Mouse (Mus musculus) cerebellum, adult 9-11 months (tissue): ENCODE measurements at regions not wholly inside any gene's neighbourhood (a gene's known extent, or its start where the extent isn't known, plus 50 kb on each side); places are given as distances from the start of the nearest gene placed in this dataset.
A peak's percentile ranks its signal among the peaks of the same experiment; 100 is the strongest.
"Not testable (repeated sequence)": the region's sequence is repeated elsewhere in the genome, so short reads cannot be mapped to it uniquely, and the experiment has no call there.

Source experiments
- DNase-seq: peaks from one replicate; pipeline ENCODE4 v3.0.0; 2022

GRCm38 (mm10) chr3:126011269-126011668, 72.8 kb upstream of the Ugt8a start:
- DNase-seq = no peak

GRCm38 (mm10) chr3:126016166-126016565, 77.7 kb upstream of the Ugt8a start:
- no peak for DNase-seq

- DNase-seq = no peak
These were observed 105.9 kb upstream of the Ugt8a start for GRCm38 (mm10) chr3:126044327-126044726.

GRCm38 (mm10) chr3:126044861-126045260, 106.4 kb upstream of the Ugt8a start:
- no peak for DNase-seq

- DNase-seq = no peak
These were observed 107.8 kb upstream of the Ugt8a start for GRCm38 (mm10) chr3:126045992-126046786.

- no peak for DNase-seq
These were observed 120.2 kb upstream of the Ugt8a start for GRCm38 (mm10) chr3:126058585-126058984.

- no peak for DNase-seq
These were observed 166.7 kb upstream of the Ugt8a start for GRCm38 (mm10) chr3:126105086-126105485.

- DNase-seq = no peak
These were observed 171.0 kb upstream of the Ugt8a start for GRCm38 (mm10) chr3:126109371-126109770.

- DNase-seq = no peak
These were observed 179.4 kb upstream of the Ugt8a start for GRCm38 (mm10) chr3:126117849-126118248.

GRCm38 (mm10) chr3:126122323-126123259, 184.2 kb upstream of the Ugt8a start:
- no peak for DNase-seq

- no peak for DNase-seq
These were observed 196.9 kb upstream of the Arsj start for GRCm38 (mm10) chr3:126166542-126166941.

GRCm38 (mm10) chr3:126209024-126209423, 154.5 kb upstream of the Arsj start:
- no peak for DNase-seq

- DNase-seq = no peak
These were observed 153.3 kb upstream of the Arsj start for GRCm38 (mm10) chr3:126210226-126210625.

GRCm38 (mm10) chr3:126227575-126227974, 135.9 kb upstream of the Arsj start:
- no peak for DNase-seq

- no peak for DNase-seq
These were observed 117.7 kb upstream of the Arsj start for GRCm38 (mm10) chr3:126245834-126246233.

GRCm38 (mm10) chr3:126261270-126261669, 102.2 kb upstream of the Arsj start:
- no peak for DNase-seq

- DNase-seq = not testable (repeated sequence)
These were observed 91.5 kb upstream of the Arsj start for GRCm38 (mm10) chr3:126272027-126272426.

- no peak for DNase-seq
These were observed 89.9 kb upstream of the Arsj start for GRCm38 (mm10) chr3:126273566-126273965.

- DNase-seq = peak; percentile 5
These were observed 87.3 kb upstream of the Arsj start for GRCm38 (mm10) chr3:126276008-126276700.

- DNase-seq = no peak
These were observed 79.0 kb upstream of the Arsj start for GRCm38 (mm10) chr3:126284294-126285090.

- no peak for DNase-seq
These were observed 71.2 kb upstream of the Arsj start for GRCm38 (mm10) chr3:126292259-126292658.

GRCm38 (mm10) chr3:126292830-126293229, 70.7 kb upstream of the Arsj start:
- no peak for DNase-seq
